Mouse (Mus musculus) activated CD4-positive, CD25-positive, alpha-beta regulatory T cell, adult 4 months (primary cell): ENCODE measurements around the gene Il22ra1. TPM values are rescaled to one million over a fixed set of nuclear protein-coding genes. Genes with fewer than 3 reads are reported as not detected.

Experiments used
- ATAC-seq: one replicate; pipeline ENCODE4 v1.8.0; 2017
- polyA plus RNA-seq, 2 experiments: library from polyadenylated mRNA; unstranded; fragments of 100-300 nt; shearing (Covaris generic); gene quantifications; one replicate each; pipeline ENCODE4 v1.2.1; 2017

Gene Il22ra1
- polyA plus RNA-seq, 2 experiments from 2014 or later: not detected

GRCm38 (mm10) chr4:135772671-135773070 lies 44.7 kb downstream of the Il22ra1 start:
- no peak for ATAC-seq

- no peak for ATAC-seq
Observed at GRCm38 (mm10) chr4:135774496-135774895, 46.5 kb downstream of the Il22ra1 start.

GRCm38 (mm10) chr4:135776850-135777249 lies 48.9 kb downstream of the Il22ra1 start:
- no peak for ATAC-seq

DNA sequence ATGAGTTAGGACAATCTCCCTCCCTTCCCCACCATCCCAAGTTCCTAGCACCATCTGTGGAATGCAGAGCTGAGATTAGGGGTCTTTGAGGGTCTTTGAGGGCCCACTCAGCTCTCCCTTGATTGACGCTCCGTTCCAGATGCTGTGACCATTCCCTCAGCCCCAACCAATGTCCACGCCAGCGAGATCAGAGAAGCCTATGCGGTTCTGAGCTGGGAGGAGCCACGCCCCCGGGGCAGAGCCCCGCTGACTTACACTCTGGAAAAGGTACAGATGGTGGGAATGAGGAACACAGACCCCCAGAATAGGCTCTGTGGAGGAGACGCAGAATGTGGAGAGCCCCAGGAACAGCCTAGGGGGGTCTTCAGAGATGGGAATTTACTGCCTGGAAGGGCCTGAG lies 51.7 kb downstream of the Il22ra1 start:
- no peak for ATAC-seq

DNA sequence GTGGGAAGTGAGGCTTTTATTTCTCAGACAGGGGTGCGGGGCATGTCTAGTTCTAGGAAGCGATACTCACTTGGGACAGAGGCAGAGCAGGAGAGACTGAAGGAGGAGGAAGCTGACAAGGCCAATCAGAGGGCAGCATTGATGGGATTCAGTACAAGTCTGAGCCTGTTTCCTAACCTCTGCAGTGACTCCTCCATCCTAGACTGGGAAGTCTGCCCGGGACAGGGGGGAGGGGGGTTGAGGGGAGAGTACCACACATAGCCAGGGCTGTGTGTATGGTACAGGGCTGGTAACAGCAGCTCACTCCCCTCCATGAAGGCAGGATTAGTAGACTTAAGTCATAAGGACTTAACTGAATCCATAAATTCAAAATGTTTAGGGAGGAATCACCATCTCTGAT lies 52.3 kb downstream of the Il22ra1 start:
- no peak for ATAC-seq

DNA sequence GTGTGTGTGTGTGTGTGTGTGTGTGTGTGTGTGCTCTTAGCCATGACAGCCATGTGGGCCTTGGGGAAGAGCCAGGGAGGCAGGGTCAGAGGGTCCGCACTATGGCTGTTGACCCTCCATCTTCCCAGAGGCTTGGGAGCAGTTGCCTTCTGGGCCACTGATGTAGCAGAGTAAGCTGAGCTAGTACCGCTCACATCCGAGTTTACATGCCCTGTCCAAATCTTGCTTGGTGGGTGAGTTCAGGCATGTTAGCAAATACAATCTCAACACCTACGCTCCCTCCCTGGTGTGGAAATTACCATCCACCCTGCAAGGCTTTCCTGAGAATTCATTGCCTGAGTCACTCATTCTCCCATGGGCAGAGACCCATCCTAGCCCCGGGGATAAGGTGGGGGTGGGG lies 53.3 kb downstream of the Il22ra1 start:
- ATAC-seq: no peak

DNA sequence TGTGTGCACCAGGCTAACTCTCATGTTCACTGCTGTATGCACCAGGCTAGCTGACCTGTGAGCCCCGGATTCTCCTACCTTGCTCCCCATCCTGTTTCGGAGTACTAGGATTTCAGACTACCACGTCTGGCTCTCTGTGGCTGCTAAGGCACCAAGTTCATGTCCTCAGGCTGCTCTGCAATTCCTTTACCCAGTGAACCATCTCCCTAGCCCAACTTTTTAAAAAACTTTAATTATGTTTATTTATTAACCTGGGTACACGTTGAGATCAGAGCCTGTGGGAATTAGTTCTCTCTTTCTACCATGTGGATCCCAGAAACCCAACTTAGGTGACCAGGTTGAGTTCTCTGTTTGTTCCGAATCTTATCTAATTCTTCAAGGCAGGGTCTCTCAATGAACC lies 58.6 kb downstream of the Il22ra1 start:
- no peak for ATAC-seq

GRCm38 (mm10) chr4:135787271-135787670 lies 59.3 kb downstream of the Il22ra1 start:
- ATAC-seq: no peak

GRCm38 (mm10) chr4:135789135-135789534 lies 61.2 kb downstream of the Il22ra1 start:
- no peak for ATAC-seq

DNA sequence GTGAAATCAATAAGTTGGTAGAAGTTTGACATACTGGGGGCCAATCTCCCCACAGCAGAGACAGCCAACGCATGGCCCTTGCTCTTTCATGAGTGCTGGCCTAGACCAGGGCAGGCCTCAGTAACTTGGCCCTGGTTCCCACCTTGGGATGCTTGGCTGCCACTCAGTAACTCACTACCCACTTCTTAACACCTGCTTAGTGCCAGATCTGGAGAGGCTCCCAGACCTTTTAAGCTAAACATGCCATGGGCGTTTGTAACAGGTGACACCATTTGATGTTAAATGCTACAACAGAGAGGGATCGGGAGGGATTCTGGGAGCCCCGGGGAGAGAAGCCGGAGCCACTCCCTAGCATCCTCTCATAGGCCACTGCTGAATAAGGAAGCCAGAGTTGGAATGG lies 64.8 kb downstream of the Il22ra1 start:
- ATAC-seq: no peak

GRCm38 (mm10) chr4:135797931-135798330 lies 70.0 kb downstream of the Il22ra1 start:
- no peak for ATAC-seq

GRCm38 (mm10) chr4:135801543-135801942 lies 73.6 kb downstream of the Il22ra1 start:
- ATAC-seq: no peak

Other genes with a start within 250 kb of the Il22ra1 start
- gene Stpg1, start 233.4 kb upstream of the Il22ra1 start, polyA plus RNA-seq: under 1 TPM in 1 of 2 experiments, not detected in 1; 0.22 TPM
- 10 to 100 TPM; 12.5 to 13.9 TPM for gene Nipal3, start 233.1 kb upstream of the Il22ra1 start, polyA plus RNA-seq
- not detected for gene Grhl3, start 154.5 kb upstream of the Il22ra1 start, polyA plus RNA-seq
- under 1 TPM in 1 of 2 experiments, not detected in 1; 0.08 TPM for gene Ifnlr1, start 41.9 kb upstream of the Il22ra1 start, polyA plus RNA-seq
- gene Myom3, start 31.5 kb downstream of the Il22ra1 start, polyA plus RNA-seq: not detected
- 100 to 1,000 TPM; 172 to 181 TPM for gene Srsf10, start 127.6 kb downstream of the Il22ra1 start, polyA plus RNA-seq
- 100 to 1,000 TPM; 216 to 230 TPM for gene Pnrc2, start 145.7 kb downstream of the Il22ra1 start, polyA plus RNA-seq
- 1 to 10 TPM; 4.9 to 7.9 TPM for gene Cnr2, start 167.2 kb downstream of the Il22ra1 start, polyA plus RNA-seq
- gene Fuca1, start 192.6 kb downstream of the Il22ra1 start, polyA plus RNA-seq: 10 to 100 TPM; 74.0 to 98.1 TPM
- 10 to 100 TPM; 73.0 to 74.3 TPM for gene Hmgcl, start 218.3 kb downstream of the Il22ra1 start, polyA plus RNA-seq
- gene Gale, start 235.6 kb downstream of the Il22ra1 start, polyA plus RNA-seq: 10 to 100 TPM; 14.3 to 22.8 TPM
- 10 to 100 TPM; 80.4 to 88.8 TPM for gene Lypla2, start 244.5 kb downstream of the Il22ra1 start, polyA plus RNA-seq